Mouse (Mus musculus) T-helper 2 cell (primary cell): ENCODE measurements around the gene Phlpp1.

Experiments used
- in situ Hi-C: fragments of 300-600 bp; cut with MboI, MseI; formaldehyde crosslinking; loops from one replicate; pipeline ENCODE4 v1.15.1; 2025; ENCODE audit warnings: high pct_unique_total_duplicates

The Phlpp1 gene

GRCm38 (mm10) chr1:106192864-106193470 lies 21.4 kb downstream of the Phlpp1 start:
- in situ Hi-C loops: no loop called here

- in situ Hi-C loops: no loop called here
Measured at GRCm38 (mm10) chr1:106193487-106193886, 21.9 kb downstream of the Phlpp1 start.

- in situ Hi-C loops: no loop called here
Measured at GRCm38 (mm10) chr1:106194263-106194662, 22.7 kb downstream of the Phlpp1 start.

GRCm38 (mm10) chr1:106197991-106198390 lies 26.4 kb downstream of the Phlpp1 start:
- in situ Hi-C loops: no loop called here

GRCm38 (mm10) chr1:106199109-106199508 lies 27.6 kb downstream of the Phlpp1 start:
- in situ Hi-C loops: no loop called here

GRCm38 (mm10) chr1:106199686-106200085 lies 28.1 kb downstream of the Phlpp1 start:
- in situ Hi-C loops: no loop called here

GRCm38 (mm10) chr1:106201025-106201424 lies 29.5 kb downstream of the Phlpp1 start:
- in situ Hi-C loops: no loop called here

- in situ Hi-C loops: no loop called here
Measured at GRCm38 (mm10) chr1:106201929-106202328, 30.4 kb downstream of the Phlpp1 start.

GRCm38 (mm10) chr1:106203942-106204341 lies 32.4 kb downstream of the Phlpp1 start:
- in situ Hi-C loops: no loop called here

GRCm38 (mm10) chr1:106204350-106204749 lies 32.8 kb downstream of the Phlpp1 start:
- in situ Hi-C loops: no loop called here

GRCm38 (mm10) chr1:106208581-106208980 lies 37.0 kb downstream of the Phlpp1 start:
- in situ Hi-C loops: no loop called here

GRCm38 (mm10) chr1:106210461-106210860 lies 38.9 kb downstream of the Phlpp1 start:
- in situ Hi-C loops: no loop called here

GRCm38 (mm10) chr1:106211146-106211545 lies 39.6 kb downstream of the Phlpp1 start:
- in situ Hi-C loops: no loop called here

- in situ Hi-C loops: no loop called here
Measured at GRCm38 (mm10) chr1:106220431-106220830, 48.9 kb downstream of the Phlpp1 start.

GRCm38 (mm10) chr1:106221371-106221770 lies 49.8 kb downstream of the Phlpp1 start:
- in situ Hi-C loops: no loop called here

- in situ Hi-C loops: no loop called here
Measured at GRCm38 (mm10) chr1:106221964-106222363, 50.4 kb downstream of the Phlpp1 start.

GRCm38 (mm10) chr1:106226613-106227012 lies 55.1 kb downstream of the Phlpp1 start:
- in situ Hi-C loops: no loop called here

GRCm38 (mm10) chr1:106230313-106230712 lies 58.8 kb downstream of the Phlpp1 start:
- in situ Hi-C loops: no loop called here

- in situ Hi-C loops: no loop called here
Measured at GRCm38 (mm10) chr1:106231345-106231744, 59.8 kb downstream of the Phlpp1 start.

GRCm38 (mm10) chr1:106231805-106232459 lies 60.4 kb downstream of the Phlpp1 start:
- in situ Hi-C loops: no loop called here

- in situ Hi-C loops: no loop called here
Measured at GRCm38 (mm10) chr1:106232460-106232850, 60.9 kb downstream of the Phlpp1 start.

- in situ Hi-C loops: loop anchor here (5.0 kb wide), 1 partner anchor 670 kb away; no protein-coding TSS in a partner anchor
Measured at GRCm38 (mm10) chr1:106236986-106237385, 65.4 kb downstream of the Phlpp1 start.

- in situ Hi-C loops: no loop called here
Measured at GRCm38 (mm10) chr1:106240116-106240685, 68.6 kb downstream of the Phlpp1 start.
